Mouse (Mus musculus): ENCODE results near the gene Mzt1. TPM values are rescaled to one million over a fixed set of nuclear protein-coding genes. Genes with fewer than 3 reads are reported as not detected.

The Mzt1 gene
- polyA plus RNA-seq, 1 experiment = 11.2 TPM

Other genes starting within 250 kb of the Mzt1 start
- gene Rpl36a-ps1, start 51.8 kb downstream of the Mzt1 start, polyA plus RNA-seq (2012; fragmentation: generic; extraction: Trizol) = 12.9 TPM
- 4.3 TPM for gene Bora, start 88 bp upstream of the Mzt1 start, polyA plus RNA-seq (2012; fragmentation: generic; extraction: Trizol)
- 2.5 TPM for gene Pibf1, start 53.3 kb upstream of the Mzt1 start, polyA plus RNA-seq (2012; fragmentation: generic; extraction: Trizol)
- 12.3 TPM for gene Dis3, start 53.6 kb upstream of the Mzt1 start, polyA plus RNA-seq (2012; fragmentation: generic; extraction: Trizol)

All from myocyte (in vitro differentiated cells).